ENCODE assay signal across 14 mouse cellular contexts in the genomic region with DNA sequence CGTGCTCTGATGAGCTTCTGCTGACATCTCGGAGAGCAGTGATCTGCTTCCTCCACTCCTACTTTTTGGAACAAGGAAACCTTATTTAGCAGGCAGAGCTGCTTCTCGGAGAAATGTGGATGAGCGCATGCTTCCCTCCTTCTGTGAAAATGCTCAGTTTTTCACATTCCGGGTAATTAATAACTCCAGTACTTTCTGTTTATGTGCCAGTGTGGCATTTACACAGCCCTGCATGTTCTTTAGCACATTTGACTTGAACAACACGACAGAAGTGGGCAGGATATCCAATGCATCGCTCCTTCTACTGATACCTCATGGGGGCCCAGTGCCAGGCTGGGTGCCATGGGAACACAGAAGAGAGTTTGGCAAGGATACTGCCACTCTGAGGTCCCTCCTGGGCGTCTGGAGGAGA.
DNase-seq lines count a peak whose midpoint lies in the region; TF ChIP-seq lines count a peak whose summit lies in the region.
"Had no signal": no experiment of that assay in that cellular context is flagged by ENCODE, and none has a peak within 500 bp of the region (broad histone marks: within the 10 kb centered on the region; RNA-seq: fewer than 3 reads in every experiment).

No protein-coding gene starts in this region.

- intact Hi-C loops in left cerebral cortex, adult 2 months (cut with DNase I) = no loop called here

- peaks cover 15% of the 10 kb centered on the region for H3K4me1 ChIP-seq in heart, embryonic 10.5 days

- peak; percentile 38 to 48 for DNase-seq in frontal cortex, adult 2 months (ENCODE audit: extremely low spot score in 1 of 2, low spot score in 1 of 2)
- peak; percentile 61 to 75 for DNase-seq in layer of hippocampus, adult 18-20 months (ENCODE audit: low spot score in 2 of 2)
- DNase-seq in left cerebral cortex, adult 2 months (ENCODE audit: extremely low spot score in 1 of 2, low spot score in 2 of 2) = peak; percentile 31
- DNase-seq in right cerebral cortex, postnatal 10 days (ENCODE audit: low spot score in 2 of 2) = peak; percentile 67 to 74
- no peak for DNase-seq in MN1 (ENCODE audit: low spot score)
- DNase-seq in urinary bladder, postnatal 25 days (ENCODE audit: low spot score) = no peak
- DNase-seq in heart, embryonic 10.5 days (ENCODE audit: low spot score) = no peak
- DNase-seq: gastrocnemius, postnatal 10 days; kidney, postnatal 10 days; liver, postnatal 0 days; thymus, adult 2 months had no signal

- H3K4me3 ChIP-seq in left cerebral cortex, adult 2 months = no peak overlapping the region
- no peak overlapping the region for H3K4me3 ChIP-seq in heart, embryonic 10.5 days
- H3K4me3 ChIP-seq: hindbrain, embryonic 10.5 days; midbrain, embryonic 15.5 days had no signal

- H3K36me3 ChIP-seq in heart, embryonic 10.5 days = no peaks in the 10 kb centered on the region
- H3K36me3 ChIP-seq: hindbrain, embryonic 10.5 days; midbrain, embryonic 15.5 days had no signal

- H3K9me3 ChIP-seq in heart, embryonic 10.5 days = no peaks in the 10 kb centered on the region
- H3K9me3 ChIP-seq: hindbrain, embryonic 10.5 days; midbrain, embryonic 15.5 days had no signal

- H3K27me3 ChIP-seq in heart, embryonic 10.5 days (ENCODE audit: insufficient read depth, poor library complexity, severe bottlenecking) = no peaks in the 10 kb centered on the region
- H3K27me3 ChIP-seq: midbrain, embryonic 15.5 days had no signal

- 75% methylated on average over 8 of the region's 8 CpGs for WGBS in heart, embryonic 10.5 days

- H3K27ac ChIP-seq in left cerebral cortex, adult 2 months = no peak overlapping the region
- no peak overlapping the region for H3K27ac ChIP-seq in heart, embryonic 10.5 days
- H3K27ac ChIP-seq: hindbrain, embryonic 10.5 days; macrophage; midbrain, embryonic 15.5 days had no signal

- TF ChIP-seq CTCF in left cerebral cortex, adult 2 months (IDR thresholded peaks at IDR 0.05) = no peak

Comparison
In these comparisons a context has a peak if more than half of its experiments do, and no peak if none do; other contexts are left out.
1. DNase-seq: peak in frontal cortex, adult 2 months (2 of 2), layer of hippocampus, adult 18-20 months (2 of 2), left cerebral cortex, adult 2 months (2 of 2) and right cerebral cortex, postnatal 10 days (2 of 2); none in MN1 (single experiment), urinary bladder, postnatal 25 days (single experiment) and heart, embryonic 10.5 days (single experiment).